Mouse (Mus musculus): ENCODE results near the gene Gimap7. TPM values are rescaled to one million over a fixed set of nuclear protein-coding genes. Genes with fewer than 3 reads are reported as not detected.

Gimap7 gene
- polyA plus RNA-seq, 1 experiment, result 5.0 TPM

DNA sequence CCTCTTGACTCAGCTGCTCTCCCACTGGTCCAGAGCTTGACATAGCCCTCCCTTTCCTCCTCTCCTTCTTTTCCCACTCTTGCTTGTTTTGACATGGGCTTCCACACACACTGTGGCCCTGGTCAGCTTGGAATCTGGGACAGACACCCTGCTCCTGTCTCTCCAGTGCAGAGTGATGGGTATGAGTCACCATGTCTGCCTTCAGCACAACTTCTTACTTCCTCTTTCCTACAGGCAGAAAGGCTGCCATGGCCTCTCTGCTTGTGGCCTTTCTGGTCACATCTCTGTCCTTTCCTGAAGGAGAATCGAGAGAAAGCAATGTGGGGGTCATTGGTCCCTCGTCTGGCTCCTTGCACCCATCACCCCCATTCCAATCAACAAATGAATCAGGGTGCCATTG, 31.3 kb upstream of the Gimap7 start:
- 75% methylated on average over 2 of the region's 2 CpGs for WGBS

GRCm38 (mm10) chr6:48689320-48689719, 29.1 kb upstream of the Gimap7 start:
- DNase-seq (ENCODE audit: low read depth, low spot score), result no peak
- 81% methylated on average over 2 of the region's 2 CpGs for WGBS

More for the DNA sequence above, 31.3 kb upstream of the Gimap7 start:
- DNase-seq (ENCODE audit: low read depth, low spot score), result no peak

GRCm38 (mm10) chr6:48692962-48693361, 25.5 kb upstream of the Gimap7 start:
- WGBS, result 68% methylated on average over 6 of the region's 6 CpGs
- DNase-seq (ENCODE audit: low read depth, low spot score), result no peak

DNA sequence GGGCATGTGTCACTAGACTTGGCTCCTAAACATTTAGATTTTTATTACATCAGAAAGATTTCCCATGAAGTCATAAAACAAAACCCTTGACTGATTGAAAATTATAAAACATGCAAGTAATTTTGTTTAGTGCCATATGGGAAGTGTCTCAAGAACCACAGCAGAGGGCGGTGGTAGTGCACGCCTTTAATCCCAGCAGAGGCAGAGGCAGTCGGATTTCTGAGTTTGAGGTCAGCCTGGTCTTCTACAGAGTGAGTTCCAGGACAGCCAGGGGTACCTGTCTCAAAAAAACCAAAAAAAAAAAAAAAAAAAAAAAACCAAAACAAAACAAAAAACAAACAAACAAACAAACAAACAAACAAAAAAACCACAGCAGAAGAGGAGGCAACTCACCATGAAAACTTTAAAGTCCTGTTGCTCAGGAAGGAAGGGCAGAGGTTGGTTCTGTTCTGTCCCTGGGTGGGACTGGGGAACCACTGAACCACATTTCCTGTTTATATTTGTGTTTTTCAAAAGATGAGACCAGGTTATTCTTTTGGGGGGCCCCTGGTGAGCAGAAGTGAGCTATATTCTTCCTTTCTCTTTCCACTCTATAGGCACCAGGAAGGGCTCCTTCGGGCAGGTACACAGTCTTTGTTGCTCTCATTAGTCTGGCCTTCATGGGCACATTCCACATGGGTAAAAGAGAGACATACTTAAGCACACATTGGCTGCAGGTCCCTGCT, 21.4 kb upstream of the Gimap7 start:
- WGBS, result 80% methylated on average over 4 of the region's 4 CpGs

DNA sequence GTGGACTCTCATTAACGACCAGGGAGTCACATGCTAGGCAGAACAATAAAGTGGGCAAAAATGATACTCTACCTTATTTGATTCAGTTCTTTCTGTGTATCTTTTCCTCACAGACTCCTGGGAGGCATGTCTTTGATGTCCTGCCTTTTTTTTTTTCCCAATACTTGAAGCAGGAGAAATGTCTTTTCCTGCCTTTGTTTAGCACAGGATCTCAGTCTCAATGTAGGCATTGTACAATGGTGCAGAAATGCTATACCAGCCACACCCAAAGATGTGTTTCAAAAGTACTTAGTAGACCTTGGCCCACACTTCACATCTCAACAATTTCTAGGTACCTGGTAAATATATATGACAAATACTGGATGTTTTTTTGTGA, 20.9 kb upstream of the Gimap7 start:
- no peak for DNase-seq (ENCODE audit: low read depth, low spot score)
- WGBS, result 26% methylated on average over 1 of the region's 1 CpGs

More for the DNA sequence above, 21.4 kb upstream of the Gimap7 start:
- no peak for DNase-seq (ENCODE audit: low read depth, low spot score)

- WGBS, result 68% methylated on average over 7 of the region's 7 CpGs
- DNase-seq (ENCODE audit: low read depth, low spot score), result no peak
Observed at GRCm38 (mm10) chr6:48698066-48698856, 20.2 kb upstream of the Gimap7 start.

DNA sequence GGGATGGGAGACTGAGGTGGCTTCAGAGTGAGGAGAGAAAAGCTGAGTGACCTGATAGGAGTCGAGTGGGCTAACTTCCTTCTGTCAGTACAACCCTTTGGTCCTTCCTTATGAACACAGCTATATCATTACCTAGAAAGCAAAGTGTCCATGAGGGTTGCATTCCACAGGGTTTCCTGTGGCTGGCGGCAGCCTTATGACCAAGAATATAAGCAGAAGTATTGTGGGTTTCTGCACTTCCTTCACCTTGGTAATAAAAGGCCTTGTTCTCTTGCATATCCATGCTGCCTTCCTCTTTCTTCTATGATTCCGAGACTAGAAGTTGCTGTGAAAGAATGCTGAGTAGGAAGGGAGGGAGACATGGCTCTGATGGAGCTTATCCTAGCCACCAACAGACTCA, 19.5 kb upstream of the Gimap7 start:
- DNase-seq (ENCODE audit: low read depth, low spot score), result no peak
- WGBS, result 72% methylated on average over 3 of the region's 3 CpGs

GRCm38 (mm10) chr6:48700251-48701075, 18.0 kb upstream of the Gimap7 start:
- no peak for DNase-seq (ENCODE audit: low read depth, low spot score)
- 56% methylated on average over 5 of the region's 5 CpGs for WGBS

DNA sequence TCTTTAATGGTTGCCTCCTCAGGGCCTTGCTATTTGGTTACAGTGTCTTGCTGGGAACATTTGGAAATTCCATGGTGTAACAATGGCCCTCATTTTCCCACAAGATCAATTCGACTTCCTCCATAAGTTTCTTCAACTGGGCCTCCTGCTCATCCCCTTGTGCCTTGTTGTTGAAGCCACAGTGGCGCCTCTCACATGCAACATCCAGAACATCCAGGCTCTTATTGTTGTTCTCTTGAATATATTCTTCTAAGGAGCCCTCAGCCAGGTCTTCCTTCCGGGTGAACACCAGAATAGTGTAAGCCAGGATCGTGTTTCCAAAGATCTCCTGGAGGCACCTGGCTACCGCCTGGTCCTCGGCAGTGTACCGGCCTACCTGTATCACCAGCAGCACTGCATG, 16.3 kb upstream of the Gimap7 start:
- WGBS, result 86% methylated on average over 7 of the region's 7 CpGs
- DNase-seq (ENCODE audit: low read depth, low spot score), result no peak

- DNase-seq (ENCODE audit: low read depth, low spot score), result no peak
- WGBS, result 64% methylated on average over 5 of the region's 5 CpGs
Observed at GRCm38 (mm10) chr6:48702601-48703000, 15.8 kb upstream of the Gimap7 start.

DNA sequence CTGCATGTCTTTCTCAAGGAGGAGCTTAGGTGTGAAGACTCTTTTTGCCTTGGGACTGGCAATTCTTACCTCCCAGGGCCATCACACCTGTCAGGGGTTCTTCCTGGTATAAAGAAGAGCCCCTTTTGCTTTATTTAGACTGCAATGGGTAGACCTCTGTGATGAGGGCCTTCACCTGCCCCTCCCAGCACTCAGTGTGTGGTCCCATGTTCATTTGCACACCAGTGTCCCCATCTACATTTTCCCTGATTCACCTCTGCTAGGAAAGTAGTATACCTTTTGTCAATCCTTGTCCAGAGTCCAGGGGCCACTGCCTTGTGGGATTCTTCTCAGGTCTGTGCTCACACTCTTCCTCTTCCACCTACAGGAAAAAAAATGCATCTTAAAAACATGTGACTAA, 14.3 kb upstream of the Gimap7 start:
- DNase-seq (ENCODE audit: low read depth, low spot score), result no peak

DNA sequence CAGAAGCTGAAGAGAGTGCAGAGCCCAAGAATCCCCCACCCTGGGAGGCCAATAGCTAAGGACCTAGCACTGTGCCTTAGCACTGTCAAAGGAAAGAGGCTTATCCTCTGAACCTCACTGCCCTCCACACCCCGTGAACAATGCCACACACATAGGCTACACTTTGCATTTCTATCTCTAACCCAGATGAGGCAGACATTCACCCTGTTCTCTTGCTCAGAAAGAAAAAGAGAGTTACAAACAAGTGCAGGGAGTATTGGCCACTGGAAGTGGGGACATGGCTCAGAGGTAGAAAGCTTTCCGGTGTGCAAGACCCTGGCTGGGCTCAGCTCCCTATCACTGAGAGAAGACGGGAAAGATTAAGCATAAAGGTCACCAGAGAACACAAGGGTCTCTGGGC, 12.3 kb upstream of the Gimap7 start:
- DNase-seq (ENCODE audit: low read depth, low spot score), result no peak
- 65% methylated on average over 3 of the region's 3 CpGs for WGBS

- DNase-seq (ENCODE audit: low read depth, low spot score), result no peak
- WGBS, result 76% methylated on average over 4 of the region's 4 CpGs
Observed at GRCm38 (mm10) chr6:48720326-48720725, 1.9 kb downstream of the Gimap7 start.

GRCm38 (mm10) chr6:48723468-48723867, 5.0 kb downstream of the Gimap7 start:
- 73% methylated on average over 8 of the region's 8 CpGs for WGBS
- DNase-seq (ENCODE audit: low read depth, low spot score), result no peak

DNA sequence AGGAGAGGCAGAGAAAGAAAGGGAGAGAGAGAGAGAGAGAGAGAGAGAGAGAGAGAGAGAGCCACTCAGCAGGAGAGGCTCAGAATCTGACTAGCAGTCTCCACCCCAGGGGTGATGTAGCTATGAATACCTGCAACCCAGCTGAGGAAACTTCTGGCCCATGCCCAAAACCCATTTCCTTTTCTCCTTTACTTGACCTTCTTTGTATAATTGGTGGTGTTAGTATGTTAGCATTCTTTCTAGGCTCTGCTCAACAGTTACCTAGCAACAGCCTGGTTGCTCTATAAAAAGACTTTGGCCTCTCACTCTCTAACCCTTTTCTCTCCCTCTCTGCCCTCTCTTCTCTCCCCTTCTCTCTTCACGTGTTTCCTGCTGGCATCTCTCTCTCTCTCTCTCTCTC, 7.1 kb downstream of the Gimap7 start:
- no peak for DNase-seq (ENCODE audit: low read depth, low spot score)
- WGBS, result 0% methylated on average over 1 of the region's 1 CpGs

DNA sequence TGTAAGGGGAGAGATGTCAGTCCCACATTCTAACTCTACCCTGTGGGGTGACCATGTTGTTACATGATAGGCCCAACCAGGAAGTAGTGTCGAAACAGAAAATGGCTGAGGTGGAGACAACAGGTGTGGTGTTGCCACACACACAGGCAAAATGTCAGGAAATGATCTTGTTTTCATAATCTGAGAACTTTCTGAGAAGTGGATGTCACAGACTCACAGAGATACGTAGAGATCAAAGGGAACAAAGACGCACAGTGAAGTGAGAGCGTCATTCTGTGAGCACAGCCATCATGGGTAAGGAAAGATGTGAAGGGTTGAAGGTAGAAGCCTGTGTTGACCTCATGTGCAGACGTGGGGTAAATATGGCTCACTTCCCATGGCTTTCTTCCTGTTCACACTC, 9.3 kb downstream of the Gimap7 start:
- DNase-seq (ENCODE audit: low read depth, low spot score), result no peak
- WGBS, result 89% methylated on average over 5 of the region's 5 CpGs

DNA sequence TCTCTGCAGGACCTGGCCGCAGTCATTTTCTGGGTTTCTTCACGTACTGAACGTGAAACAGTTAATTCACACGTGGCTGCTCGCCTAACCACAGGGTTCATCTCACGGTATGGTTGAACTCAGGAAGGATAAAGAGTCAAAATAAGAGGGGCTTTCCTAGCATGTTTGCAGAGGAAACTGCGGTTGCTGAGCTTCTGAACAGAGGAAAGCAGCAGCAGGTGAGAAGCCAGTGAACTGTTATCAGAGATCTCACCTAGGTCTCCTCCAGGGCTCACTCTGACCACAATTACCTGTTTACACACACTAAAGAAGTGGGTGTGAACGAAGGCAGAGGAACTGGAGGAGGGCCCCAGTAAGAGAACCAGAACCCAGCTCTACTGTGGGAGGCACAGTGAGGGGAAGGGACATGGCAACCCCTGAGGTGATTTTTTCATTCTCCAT, 14.5 kb downstream of the Gimap7 start:
- DNase-seq (ENCODE audit: low read depth, low spot score), result no peak

GRCm38 (mm10) chr6:48733660-48734059, 15.2 kb downstream of the Gimap7 start:
- WGBS, result 86% methylated on average over 1 of the region's 1 CpGs
- no peak for DNase-seq (ENCODE audit: low read depth, low spot score)

More for the DNA sequence above, 14.5 kb downstream of the Gimap7 start:
- WGBS, result 36% methylated on average over 8 of the region's 8 CpGs

DNA sequence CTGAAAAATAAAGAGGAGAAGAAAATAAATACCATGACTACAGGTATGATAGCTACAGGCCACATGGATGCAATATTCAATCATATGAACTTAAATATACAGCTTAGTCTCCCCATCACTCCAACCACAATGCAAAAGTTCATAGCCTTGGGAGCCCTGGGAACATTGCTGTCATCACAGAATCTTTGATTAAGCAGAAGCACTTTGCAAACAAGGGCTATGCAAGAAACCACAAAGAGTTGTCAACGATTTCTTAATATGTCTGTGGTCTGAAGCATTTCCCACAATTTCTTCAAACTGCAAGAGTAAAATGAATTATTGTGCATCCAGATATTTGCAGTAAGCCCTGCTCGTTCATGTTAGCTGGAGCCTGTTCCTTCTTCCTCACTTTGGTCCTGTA, 18.6 kb downstream of the Gimap7 start:
- no peak for DNase-seq (ENCODE audit: low read depth, low spot score)
- WGBS, result 71% methylated on average over 2 of the region's 2 CpGs

- 92% methylated on average over 5 of the region's 5 CpGs for WGBS
- no peak for DNase-seq (ENCODE audit: low read depth, low spot score)
Observed at GRCm38 (mm10) chr6:48737688-48738087, 19.3 kb downstream of the Gimap7 start.

Measured in large intestine, adult 2 months (tissue).